Mouse (Mus musculus) heart, embryonic 13.5 days (tissue): ENCODE data around the gene Lrriq1. TPM values are rescaled to one million over a fixed set of nuclear protein-coding genes. Genes with fewer than 3 reads are reported as not detected.

Source experiments
- ATAC-seq: fragments of 200-750 bp; cut with Nextera tagmentation; 2 replicates; pipeline ENCODE4 v1.8.0; 2017; ENCODE audit warnings: moderate TSS enrichment; ENCODE audit not compliant: insufficient number of reproducible peaks, low FRiP score, low TSS enrichment; ENCODE audit errors: extremely low read depth
- H3K27ac ChIP-seq: fragments of 300-500 bp; sonication (generic); replicated peaks from 2 replicates; pipeline ENCODE4 v1.5.1; 2015; ENCODE audit warnings: moderate library complexity, mild to moderate bottlenecking, inconsistent platforms
- H3K27me3 ChIP-seq: fragments of 300-500 bp; sonication (generic); replicated peaks from 2 replicates; pipeline ENCODE4 v1.6.1; 2015; ENCODE audit warnings: mild to moderate bottlenecking, inconsistent platforms
- H3K36me3 ChIP-seq: fragments of 300-500 bp; sonication (generic); 2 replicates; pipeline ENCODE4 v1.6.1; 2015; ENCODE audit warnings: mild to moderate bottlenecking, inconsistent platforms
- H3K4me1 ChIP-seq: fragments of 300-500 bp; sonication (generic); 2 replicates; pipeline ENCODE4 v1.6.1; 2015; ENCODE audit warnings: inconsistent platforms
- H3K4me2 ChIP-seq: fragments of 300-500 bp; sonication (generic); 2 replicates; pipeline ENCODE4 v1.6.1; 2015; ENCODE audit warnings: inconsistent platforms, mild to moderate bottlenecking, moderate library complexity
- H3K4me3 ChIP-seq: fragments of 300-500 bp; sonication (generic); 2 replicates; pipeline ENCODE4 v1.5.1; 2015; ENCODE audit warnings: moderate library complexity, mild to moderate bottlenecking, inconsistent platforms
- H3K9ac ChIP-seq: fragments of 300-500 bp; sonication (generic); 2 replicates; pipeline ENCODE4 v1.6.1; 2015; ENCODE audit warnings: inconsistent platforms, mild to moderate bottlenecking, moderate library complexity
- H3K9me3 ChIP-seq: fragments of 300-500 bp; sonication (generic); 2 replicates; pipeline ENCODE4 v1.6.1; 2016; ENCODE audit warnings: inconsistent platforms
- WGBS: fragments of 180-500 bp; shearing (Covaris S2); methylation state at CpG from one replicate; pipeline ENCODE4 v1.1.7; 2015; ENCODE audit warnings: mixed read lengths; 5-methylcytosine and 5-hydroxymethylcytosine counted together
- polyA plus RNA-seq: library from polyadenylated mRNA; unstranded; fragments of >200 nt; fragmentation: Nextera tagmentation; extraction: Ambion mirVana; gene quantifications from 2 replicates; pipeline ENCODE4 v1.2.1, GENCODE M21; 2015

Gene Lrriq1
- polyA plus RNA-seq, 1 experiment from 2014 or later = not detected

GRCm38 (mm10) chr10:103114629-103115028 lies 121.5 kb downstream of the Lrriq1 start:
- Histone ChIP-seq H3K27me3 (no peaks in the 10 kb centered on the region), H3K27ac (no peak overlapping the region), H3K9ac (no peak overlapping the region), H3K4me1 (no peaks in the 10 kb centered on the region), H3K36me3 (no peaks in the 10 kb centered on the region), H3K4me2 (no peak overlapping the region), H3K4me3 (no peak overlapping the region), H3K9me3 (no peaks in the 10 kb centered on the region)
- no peak for ATAC-seq
- WGBS = 60% methylated on average over 6 of the region's 6 CpGs

GRCm38 (mm10) chr10:103108090-103108489 lies 128.0 kb downstream of the Lrriq1 start:
- H3K9me3 ChIP-seq = no peaks in the 10 kb centered on the region
- no peak overlapping the region for H3K27ac ChIP-seq
- WGBS = 80% methylated on average over 2 of the region's 2 CpGs
- H3K9ac ChIP-seq = no peak overlapping the region
- H3K27me3 ChIP-seq = no peaks in the 10 kb centered on the region
- no peaks in the 10 kb centered on the region for H3K4me1 ChIP-seq
- H3K4me2 ChIP-seq = no peak overlapping the region
- no peak overlapping the region for H3K4me3 ChIP-seq
- ATAC-seq = no peak
- H3K36me3 ChIP-seq = no peaks in the 10 kb centered on the region

GRCm38 (mm10) chr10:103086101-103086500 lies 150.0 kb downstream of the Lrriq1 start:
- WGBS = 53% methylated on average over 1 of the region's 1 CpGs

GRCm38 (mm10) chr10:103049593-103049992 lies 186.5 kb downstream of the Lrriq1 start:
- Histone ChIP-seq H3K27ac (no peak overlapping the region), H3K9ac (no peak overlapping the region), H3K4me2 (no peak overlapping the region), H3K36me3 (no peaks in the 10 kb centered on the region), H3K9me3 (no peaks in the 10 kb centered on the region), H3K4me3 (no peak overlapping the region), H3K27me3 (no peaks in the 10 kb centered on the region), H3K4me1 (no peaks in the 10 kb centered on the region)
- WGBS = 84% methylated on average over 2 of the region's 2 CpGs
- ATAC-seq = no peak

More at GRCm38 (mm10) chr10:103086101-103086500, 150.0 kb downstream of the Lrriq1 start:
- Histone ChIP-seq H3K27ac (no peak overlapping the region), H3K9ac (no peak overlapping the region), H3K4me1 (no peaks in the 10 kb centered on the region), H3K9me3 (no peaks in the 10 kb centered on the region), H3K4me3 (no peak overlapping the region), H3K36me3 (no peaks in the 10 kb centered on the region), H3K4me2 (no peak overlapping the region), H3K27me3 (no peaks in the 10 kb centered on the region)
- no peak for ATAC-seq

GRCm38 (mm10) chr10:103046623-103047022 lies 189.5 kb downstream of the Lrriq1 start:
- WGBS = 61% methylated on average over 3 of the region's 3 CpGs
- H3K4me1 ChIP-seq = no peaks in the 10 kb centered on the region
- H3K9ac ChIP-seq = no peak overlapping the region
- no peaks in the 10 kb centered on the region for H3K36me3 ChIP-seq
- no peak overlapping the region for H3K4me3 ChIP-seq
- no peak overlapping the region for H3K27ac ChIP-seq
- no peak overlapping the region for H3K4me2 ChIP-seq
- H3K9me3 ChIP-seq = no peaks in the 10 kb centered on the region
- no peak for ATAC-seq
- H3K27me3 ChIP-seq = no peaks in the 10 kb centered on the region

- ATAC-seq = no peak
- H3K36me3 ChIP-seq = no peaks in the 10 kb centered on the region
- 49% methylated on average over 2 of the region's 2 CpGs for WGBS
- H3K4me1 ChIP-seq = no peaks in the 10 kb centered on the region
- no peak overlapping the region for H3K4me2 ChIP-seq
- no peaks in the 10 kb centered on the region for H3K27me3 ChIP-seq
- no peak overlapping the region for H3K9ac ChIP-seq
- no peaks in the 10 kb centered on the region for H3K9me3 ChIP-seq
- H3K27ac ChIP-seq = no peak overlapping the region
- H3K4me3 ChIP-seq = no peak overlapping the region
Observed at GRCm38 (mm10) chr10:103045019-103045418, 191.1 kb downstream of the Lrriq1 start.

GRCm38 (mm10) chr10:103035002-103035640 lies 201.0 kb downstream of the Lrriq1 start:
- Histone ChIP-seq H3K9me3 (no peaks in the 10 kb centered on the region), H3K4me1 (0 out of 2 replicates have a peak, but pooled peaks cover under 1% of the 10 kb centered on the region), H3K27ac (no peak overlapping the region), H3K4me2 (no peak overlapping the region), H3K27me3 (peaks cover 69% of the 10 kb centered on the region), H3K4me3 (no peak overlapping the region; the same call in 1 of the 2 replicates), H3K9ac (no peak overlapping the region), H3K36me3 (no peaks in the 10 kb centered on the region)
- 1% methylated on average over 14 of the region's 14 CpGs for WGBS
- no peak for ATAC-seq

- H3K9ac ChIP-seq = no peak overlapping the region
- 5% methylated on average over 11 of the region's 11 CpGs for WGBS
- no peaks in the 10 kb centered on the region for H3K9me3 ChIP-seq
- H3K27ac ChIP-seq = no peak overlapping the region
- peaks cover 91% of the 10 kb centered on the region for H3K27me3 ChIP-seq
- ATAC-seq = no peak
- H3K36me3 ChIP-seq = no peaks in the 10 kb centered on the region
- H3K4me3 ChIP-seq = no peak overlapping the region
- peaks cover 18% of the 10 kb centered on the region for H3K4me1 ChIP-seq
- no peak overlapping the region for H3K4me2 ChIP-seq
Observed at GRCm38 (mm10) chr10:103030931-103031330, 205.2 kb downstream of the Lrriq1 start.

- WGBS = 2% methylated on average over 32 of the region's 32 CpGs
- Histone ChIP-seq H3K27me3 (peaks cover 89% of the 10 kb centered on the region), H3K9ac (no peak within 1 kb of the TSS), H3K4me2 (peak within 1 kb of the TSS; percentile 79), H3K4me3 (peak within 1 kb of the TSS; percentile 55), H3K9me3 (no peaks in the 10 kb centered on the region), H3K27ac (no peak within 1 kb of the TSS), H3K36me3 (no peaks in the 10 kb centered on the region), H3K4me1 (peaks cover 18% of the 10 kb centered on the region)
- ATAC-seq = no peak
Observed at GRCm38 (mm10) chr10:103029730-103030490, 206.2 kb downstream of the Lrriq1 start, which contains the start of gene Alx1. Gene Alx1 (minus strand): TSS chr10:103030215.

GRCm38 (mm10) chr10:103029132-103029729 lies 206.9 kb downstream of the Lrriq1 start:
- Histone ChIP-seq H3K27me3 (peaks cover 84% of the 10 kb centered on the region), H3K4me2 (peak overlapping the region; percentile 79), H3K9ac (no peak overlapping the region), H3K9me3 (no peaks in the 10 kb centered on the region), H3K4me1 (peaks cover 18% of the 10 kb centered on the region), H3K4me3 (peak overlapping the region; percentile 55), H3K27ac (no peak overlapping the region), H3K36me3 (no peaks in the 10 kb centered on the region)
- no peak for ATAC-seq
- WGBS = 1% methylated on average over 23 of the region's 23 CpGs

- H3K4me3 ChIP-seq = peak overlapping the region; percentile 55
- ATAC-seq = no peak
- H3K9me3 ChIP-seq = no peaks in the 10 kb centered on the region
- no peak overlapping the region for H3K27ac ChIP-seq
- H3K27me3 ChIP-seq = peaks cover 86% of the 10 kb centered on the region
- H3K4me2 ChIP-seq = peak overlapping the region; percentile 79
- under 1% methylated on average over 49 of the region's 50 CpGs for WGBS
- no peaks in the 10 kb centered on the region for H3K36me3 ChIP-seq
- H3K4me1 ChIP-seq = peaks cover 18% of the 10 kb centered on the region
- peak overlapping the region; percentile 59; the same call in 1 of the 2 replicates for H3K9ac ChIP-seq
Observed at GRCm38 (mm10) chr10:103028253-103029131, 207.6 kb downstream of the Lrriq1 start.
